Mouse (Mus musculus): Measurements from ENCODE around the gene Uts2b. TPM values are rescaled to one million over a fixed set of nuclear protein-coding genes. Genes with fewer than 3 reads are reported as not detected.

Gene Uts2b
- polyA plus RNA-seq, 1 experiment, result not detected

DNA sequence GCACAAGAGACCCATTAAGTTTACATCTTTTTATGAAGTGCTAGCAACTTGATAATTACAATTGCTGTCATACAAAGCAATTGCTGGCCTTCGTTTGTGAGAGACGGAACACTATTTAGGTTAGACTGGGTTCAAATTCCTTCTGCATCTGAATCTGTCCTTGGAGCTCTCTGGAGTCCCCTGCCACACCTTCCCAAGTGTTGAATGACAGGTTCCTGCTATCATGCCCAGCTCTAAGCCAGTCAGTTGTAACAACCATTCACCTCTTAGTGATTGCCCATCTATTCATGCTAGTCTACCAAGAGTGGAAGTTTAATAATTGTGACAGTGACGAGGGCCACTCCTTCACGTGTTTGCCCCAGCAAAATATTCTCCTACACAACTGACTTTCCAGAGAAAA is 12.2 kb upstream of the Uts2b start:
- no peak for TF ChIP-seq CTCF (IDR thresholded peaks at IDR 0.05; ENCODE audit: insufficient read depth, low read length)
- no peak for TF ChIP-seq POLR2A (IDR thresholded peaks at IDR 0.05; ENCODE audit: borderline replicate concordance, extremely low read depth, low read depth, low read length)
- Histone ChIP-seq H3K4me3 (replicated peaks; ENCODE audit: extremely low read depth, low read depth, low read length) (no peak overlapping the region), H3K4me1 (ENCODE audit: control insufficient read depth, insufficient read depth, low read length) (no peaks in the 10 kb centered on the region; the same call in 1 of the 2 replicates)
- no peak for DNase-seq
- WGBS, result 75% methylated on average over 4 of the region's 4 CpGs

DNA sequence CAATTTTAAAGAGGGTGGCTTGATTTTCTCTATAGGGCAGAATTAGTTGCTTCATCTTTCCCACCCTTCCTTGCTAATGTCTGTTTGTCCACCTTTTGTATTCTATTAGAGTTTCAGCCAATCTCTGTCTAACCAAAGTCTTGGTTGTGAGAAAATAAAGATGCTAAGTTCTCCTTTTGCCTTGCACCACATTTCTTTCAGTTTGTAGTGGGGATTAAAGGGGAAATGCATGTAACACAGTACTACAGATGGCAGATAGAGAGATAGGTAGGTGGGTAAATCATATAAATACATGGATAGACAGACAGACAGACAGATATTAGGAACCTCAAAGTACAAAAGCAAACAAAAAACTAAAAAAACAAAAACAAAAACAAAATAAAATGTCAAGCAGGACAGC is 6.5 kb upstream of the Uts2b start:
- TF ChIP-seq CTCF (IDR thresholded peaks at IDR 0.05; ENCODE audit: insufficient read depth, low read length) (no peak), POLR2A (IDR thresholded peaks at IDR 0.05; ENCODE audit: borderline replicate concordance, extremely low read depth, low read depth, low read length) (no peak)
- no peak for DNase-seq
- H3K4me3 ChIP-seq (replicated peaks; ENCODE audit: extremely low read depth, low read depth, low read length), result no peak overlapping the region
- no peaks in the 10 kb centered on the region for H3K4me1 ChIP-seq (ENCODE audit: control insufficient read depth, insufficient read depth, low read length)

DNA sequence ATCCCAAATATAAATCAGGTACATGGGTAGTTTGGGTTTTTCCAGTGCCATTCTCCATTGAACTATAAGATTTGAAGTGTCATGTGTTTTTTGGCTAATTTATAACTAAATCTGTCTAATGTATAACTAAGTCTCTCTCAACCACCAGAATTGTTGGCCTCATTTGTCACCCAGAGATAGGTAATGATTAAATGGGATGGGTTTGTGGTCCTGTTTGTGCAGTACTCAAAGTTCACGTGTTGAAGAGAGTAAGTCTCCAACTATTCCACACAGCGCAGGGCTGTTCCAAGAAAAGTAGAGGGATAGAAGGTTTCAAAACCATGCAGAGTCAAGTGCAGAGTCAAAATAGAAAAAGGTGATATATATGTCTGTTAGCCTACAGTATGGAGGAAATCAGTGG is 5.3 kb upstream of the Uts2b start:
- no peak for TF ChIP-seq POLR2A (IDR thresholded peaks at IDR 0.05; ENCODE audit: borderline replicate concordance, extremely low read depth, low read depth, low read length)
- TF ChIP-seq CTCF (IDR thresholded peaks at IDR 0.05; ENCODE audit: insufficient read depth, low read length), result no peak
- no peak for DNase-seq
- Histone ChIP-seq H3K4me1 (ENCODE audit: control insufficient read depth, insufficient read depth, low read length) (no peaks in the 10 kb centered on the region), H3K4me3 (replicated peaks; ENCODE audit: extremely low read depth, low read depth, low read length) (no peak overlapping the region)
- 82% methylated on average over 2 of the region's 2 CpGs for WGBS

DNA sequence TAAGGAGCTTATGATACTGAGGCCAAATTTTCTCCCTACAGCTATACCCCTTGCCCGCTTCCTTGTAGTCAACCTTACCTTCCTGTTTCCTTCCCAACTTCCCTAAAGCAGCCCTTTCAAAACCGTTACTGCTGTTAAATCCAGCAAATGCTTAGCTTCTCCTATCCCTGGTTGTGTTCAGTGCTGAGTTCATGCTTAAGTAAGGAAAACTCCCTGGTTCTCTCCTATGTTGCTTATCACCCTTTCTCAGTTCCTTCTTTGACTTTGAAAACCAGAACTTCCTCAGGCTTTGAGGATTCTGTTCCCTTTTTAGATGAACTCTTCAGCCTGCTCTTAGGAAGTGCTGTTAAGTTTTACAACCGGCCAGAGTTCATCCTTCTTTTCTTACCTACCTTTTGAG is 4.1 kb upstream of the Uts2b start:
- H3K4me1 ChIP-seq (ENCODE audit: control insufficient read depth, insufficient read depth, low read length), result no peaks in the 10 kb centered on the region
- WGBS, result 52% methylated on average over 3 of the region's 3 CpGs
- no peak for DNase-seq
- H3K4me3 ChIP-seq (replicated peaks; ENCODE audit: extremely low read depth, low read depth, low read length), result no peak overlapping the region
- TF ChIP-seq POLR2A (IDR thresholded peaks at IDR 0.05; ENCODE audit: borderline replicate concordance, extremely low read depth, low read depth, low read length) (no peak), CTCF (IDR thresholded peaks at IDR 0.05; ENCODE audit: insufficient read depth, low read length) (no peak)

- TF ChIP-seq POLR2A (IDR thresholded peaks at IDR 0.05; ENCODE audit: borderline replicate concordance, extremely low read depth, low read depth, low read length) (no peak), CTCF (IDR thresholded peaks at IDR 0.05; ENCODE audit: insufficient read depth, low read length) (no peak)
- WGBS, result 85% methylated on average over 2 of the region's 2 CpGs
- Histone ChIP-seq H3K4me3 (replicated peaks; ENCODE audit: extremely low read depth, low read depth, low read length) (no peak overlapping the region), H3K4me1 (ENCODE audit: control insufficient read depth, insufficient read depth, low read length) (no peaks in the 10 kb centered on the region)
- no peak for DNase-seq
Observed at GRCm38 (mm10) chr16:27370700-27371099, 661 bp upstream of the Uts2b start.

- Histone ChIP-seq H3K4me3 (replicated peaks; ENCODE audit: extremely low read depth, low read depth, low read length) (no peak overlapping the region), H3K4me1 (ENCODE audit: control insufficient read depth, insufficient read depth, low read length) (no peaks in the 10 kb centered on the region)
- 88% methylated on average over 1 of the region's 1 CpGs for WGBS
- no peak for TF ChIP-seq POLR2A (IDR thresholded peaks at IDR 0.05; ENCODE audit: borderline replicate concordance, extremely low read depth, low read depth, low read length)
- TF ChIP-seq CTCF (IDR thresholded peaks at IDR 0.05; ENCODE audit: insufficient read depth, low read length), result no peak
- no peak for DNase-seq
Observed at GRCm38 (mm10) chr16:27360059-27360458, 10.0 kb downstream of the Uts2b start.

DNA sequence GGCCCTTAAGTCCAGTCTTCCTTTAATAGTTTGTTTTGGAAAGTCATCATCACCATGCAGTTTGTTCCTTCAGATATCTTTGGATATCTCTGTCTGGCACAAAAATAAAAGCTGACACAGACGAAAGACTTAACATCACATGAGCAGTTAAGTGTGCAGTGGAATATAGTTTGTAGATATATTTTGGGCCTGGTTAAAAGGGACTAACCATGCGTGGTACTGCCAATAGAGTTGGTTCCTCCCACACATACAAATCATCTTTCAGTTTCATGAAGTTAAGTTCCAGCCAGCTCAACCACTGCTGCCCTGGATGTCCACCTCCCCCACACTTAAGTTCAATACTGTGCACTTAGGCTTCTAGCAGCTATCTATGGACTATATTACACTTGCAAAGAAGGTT is 15.6 kb downstream of the Uts2b start:
- 62% methylated on average over 2 of the region's 2 CpGs for WGBS

GRCm38 (mm10) chr16:27349878-27350532 is 20.0 kb downstream of the Uts2b start:
- TF ChIP-seq POLR2A (IDR thresholded peaks at IDR 0.05; ENCODE audit: borderline replicate concordance, extremely low read depth, low read depth, low read length) (no peak), CTCF (IDR thresholded peaks at IDR 0.05; ENCODE audit: insufficient read depth, low read length) (no peak)
- no peak for DNase-seq
- no peaks in the 10 kb centered on the region for H3K4me1 ChIP-seq (ENCODE audit: control insufficient read depth, insufficient read depth, low read length)
- no peak overlapping the region for H3K4me3 ChIP-seq (replicated peaks; ENCODE audit: extremely low read depth, low read depth, low read length)
- 84% methylated on average over 7 of the region's 7 CpGs for WGBS

More for the DNA sequence above, 15.6 kb downstream of the Uts2b start:
- Histone ChIP-seq H3K4me1 (ENCODE audit: control insufficient read depth, insufficient read depth, low read length) (no peaks in the 10 kb centered on the region), H3K4me3 (replicated peaks; ENCODE audit: extremely low read depth, low read depth, low read length) (no peak overlapping the region)
- no peak for DNase-seq
- TF ChIP-seq POLR2A (IDR thresholded peaks at IDR 0.05; ENCODE audit: borderline replicate concordance, extremely low read depth, low read depth, low read length) (no peak), CTCF (IDR thresholded peaks at IDR 0.05; ENCODE audit: insufficient read depth, low read length) (no peak)

- no peak for DNase-seq
- no peak for TF ChIP-seq POLR2A (IDR thresholded peaks at IDR 0.05; ENCODE audit: borderline replicate concordance, extremely low read depth, low read depth, low read length)
- TF ChIP-seq CTCF (IDR thresholded peaks at IDR 0.05; ENCODE audit: insufficient read depth, low read length), result no peak
- 82% methylated on average over 2 of the region's 2 CpGs for WGBS
- no peak overlapping the region for H3K4me3 ChIP-seq (replicated peaks; ENCODE audit: extremely low read depth, low read depth, low read length)
- no peaks in the 10 kb centered on the region for H3K4me1 ChIP-seq (ENCODE audit: control insufficient read depth, insufficient read depth, low read length)
Observed at GRCm38 (mm10) chr16:27349235-27349634, 20.8 kb downstream of the Uts2b start.

- DNase-seq, result no peak
- 65% methylated on average over 1 of the region's 1 CpGs for WGBS
- TF ChIP-seq POLR2A (IDR thresholded peaks at IDR 0.05; ENCODE audit: borderline replicate concordance, extremely low read depth, low read depth, low read length), result no peak
- no peak for TF ChIP-seq CTCF (IDR thresholded peaks at IDR 0.05; ENCODE audit: insufficient read depth, low read length)
- H3K4me1 ChIP-seq (ENCODE audit: control insufficient read depth, insufficient read depth, low read length), result no peaks in the 10 kb centered on the region
- no peak overlapping the region for H3K4me3 ChIP-seq (replicated peaks; ENCODE audit: extremely low read depth, low read depth, low read length)
Observed at GRCm38 (mm10) chr16:27348359-27348758, 21.7 kb downstream of the Uts2b start.

All from lung, adult 2 months (tissue).